Mouse (Mus musculus): ENCODE data around the gene Fastkd3. TPM values are rescaled to one million over a fixed set of nuclear protein-coding genes. Genes with fewer than 3 reads are reported as not detected.
"Not testable (repeated sequence)": the region's sequence is repeated elsewhere in the genome, so short reads cannot be mapped to it uniquely, and the experiment has no call there.

Gene Fastkd3
- 10 to 100 TPM; 14.8 to 15.8 TPM for total RNA-seq (2021)
- long read RNA-seq, experiment 1, partial matches to known transcripts = 1 of 12 reads
- long read RNA-seq, experiment 1, other reads (novel, unspliced or antisense) = 6 of 12 reads
- long read RNA-seq, experiment 2, partial matches to known transcripts = 3 of 22 reads
- long read RNA-seq, experiment 2, other reads (novel, unspliced or antisense) = 14 of 22 reads

DNA sequence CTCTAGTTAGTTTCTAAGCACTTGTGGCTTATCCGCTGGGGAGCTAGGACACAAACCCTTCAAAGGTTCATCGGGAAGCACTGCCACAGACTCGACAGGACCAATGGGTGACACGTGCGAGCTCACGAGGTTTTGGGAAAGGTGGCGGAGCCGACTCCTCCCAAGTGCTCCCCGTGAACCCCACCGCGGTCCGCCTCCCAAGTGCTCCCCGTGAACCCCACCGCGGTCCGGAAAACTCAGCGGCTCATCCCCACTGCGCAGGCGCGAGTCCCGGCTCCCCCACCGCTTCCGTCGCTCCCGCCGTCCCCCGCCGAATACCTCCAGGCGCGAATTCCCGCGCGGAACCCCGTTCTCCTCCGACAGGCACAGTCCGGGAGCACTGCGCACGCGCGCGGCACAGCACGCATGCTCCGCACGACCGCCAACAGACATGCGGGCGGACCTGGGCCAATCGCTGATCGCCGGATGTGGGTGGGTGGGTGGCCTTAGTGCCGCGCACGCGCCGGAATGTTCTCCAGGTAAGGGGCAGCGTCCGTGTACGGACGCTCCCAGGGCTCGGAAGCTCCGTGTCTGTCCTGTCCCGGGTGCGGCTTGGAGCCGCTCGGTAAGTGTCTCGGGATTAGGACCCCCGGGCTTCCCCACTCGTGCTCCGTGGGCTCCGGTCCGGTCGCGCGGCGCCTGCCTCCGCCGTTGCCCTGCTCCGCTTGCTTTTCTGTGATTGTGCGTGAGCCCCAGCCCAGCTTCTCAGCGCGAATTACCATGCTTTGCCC, at the start of gene Fastkd3, which contains the start of gene Mtrr:
Gene Fastkd3, plus strand, starts transcription at position 488 of the 770 bp plus-strand sequence.
Gene Mtrr, minus strand, starts transcription at position 403 of the 770 bp plus-strand sequence.
- DNase-seq (ENCODE audit: low spot score in 2 of 2) = peak; percentile 98 to 99

DNA sequence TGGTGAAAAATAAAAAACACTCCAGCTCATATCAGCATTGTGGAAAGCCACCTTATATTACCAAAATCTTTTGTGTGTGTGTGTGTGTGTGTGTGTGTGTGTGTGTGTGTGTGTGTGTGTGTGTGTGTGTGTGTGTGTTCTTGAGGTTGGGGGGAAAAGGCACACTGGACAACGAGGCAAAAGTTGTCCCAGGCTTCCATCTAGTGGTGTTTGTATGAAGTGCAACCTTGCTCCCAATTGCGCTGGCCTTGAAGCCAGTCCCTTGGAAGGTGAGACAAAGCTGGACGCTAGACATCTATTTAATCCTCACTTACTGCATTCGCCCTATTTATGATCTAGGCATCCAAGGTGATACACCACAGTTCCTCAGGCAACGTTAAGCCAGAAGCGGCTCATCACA, 28.6 kb upstream of the Fastkd3 start:
- DNase-seq (ENCODE audit: low spot score in 2 of 2) = not testable (repeated sequence)

DNA sequence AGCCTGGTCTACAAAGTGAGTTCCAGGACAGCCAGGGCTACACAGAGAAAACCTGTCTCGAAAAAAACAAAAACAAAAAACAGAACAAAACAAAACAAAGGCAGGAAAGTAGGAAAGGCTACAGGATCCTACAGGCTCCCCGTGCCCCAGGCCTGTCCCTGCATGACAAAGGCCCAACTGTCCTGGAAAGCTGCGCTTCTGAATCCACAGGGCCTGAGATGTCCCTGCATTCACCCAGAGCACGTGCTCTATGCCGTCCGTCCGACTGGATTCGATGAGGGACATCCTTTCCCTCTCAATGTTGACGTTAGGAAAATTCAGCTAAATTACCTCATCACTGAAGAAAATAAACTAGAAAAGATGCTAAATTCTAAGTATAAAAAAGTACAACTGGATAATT, 13.9 kb upstream of the Fastkd3 start:
- DNase-seq (ENCODE audit: low spot score in 2 of 2) = no peak

DNA sequence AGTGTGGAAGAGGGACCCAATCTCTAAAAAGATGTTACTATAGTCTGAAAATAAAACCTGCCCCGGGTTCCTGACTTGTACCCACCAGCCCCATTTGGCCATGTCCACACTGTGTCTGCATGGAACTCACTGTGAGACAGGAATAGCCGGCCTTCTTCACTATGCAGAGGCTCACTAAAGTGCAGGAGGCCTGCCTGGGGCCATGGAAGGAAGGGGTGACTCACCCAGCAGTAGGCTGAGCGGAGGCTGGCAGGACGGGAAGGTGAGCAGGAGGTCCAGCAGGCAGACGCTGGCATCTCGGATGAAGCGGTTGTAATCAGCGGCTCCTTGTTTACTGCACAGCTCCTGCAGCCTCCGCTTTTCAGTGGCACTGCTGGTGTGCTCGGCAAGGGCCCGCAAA, 13.5 kb upstream of the Fastkd3 start:
- no peak for DNase-seq (ENCODE audit: low spot score in 2 of 2)

DNA sequence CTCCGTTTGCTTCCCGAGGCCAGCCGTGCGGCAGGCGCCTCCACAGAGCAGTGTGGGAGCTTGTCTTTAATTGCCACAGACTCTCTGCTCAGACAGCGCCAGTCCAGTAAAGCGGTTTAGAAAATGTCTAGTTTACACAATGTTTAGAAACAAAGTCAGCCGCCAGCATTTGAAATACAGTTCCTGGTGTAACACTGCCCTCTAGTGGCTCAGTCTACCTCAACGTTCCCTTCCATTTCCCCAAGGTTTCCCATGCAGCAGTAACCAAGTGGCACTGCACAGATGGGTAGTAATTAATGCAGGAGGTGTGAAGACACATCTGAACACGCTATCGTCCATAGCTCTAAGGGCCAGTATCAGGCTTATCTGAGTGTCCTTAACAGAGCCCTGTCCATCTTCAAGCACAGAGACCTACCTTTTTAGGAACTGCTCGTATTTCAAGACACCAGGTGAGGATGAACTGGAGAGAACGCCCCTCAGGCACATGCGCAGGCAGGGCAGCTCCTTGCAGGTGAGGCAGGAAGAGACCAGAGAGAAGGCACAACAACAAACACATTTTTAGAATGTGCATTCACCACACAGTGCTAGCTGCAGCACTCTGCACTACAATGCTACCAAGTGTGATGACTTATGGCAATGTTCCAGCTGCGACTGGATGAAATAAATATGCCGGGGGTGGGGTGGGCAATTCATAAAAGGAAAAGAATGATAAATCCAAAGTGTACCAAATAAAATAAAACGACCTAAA, 12.3 kb upstream of the Fastkd3 start:
- peak; percentile 59 to 82 for DNase-seq (ENCODE audit: low spot score in 2 of 2)

DNA sequence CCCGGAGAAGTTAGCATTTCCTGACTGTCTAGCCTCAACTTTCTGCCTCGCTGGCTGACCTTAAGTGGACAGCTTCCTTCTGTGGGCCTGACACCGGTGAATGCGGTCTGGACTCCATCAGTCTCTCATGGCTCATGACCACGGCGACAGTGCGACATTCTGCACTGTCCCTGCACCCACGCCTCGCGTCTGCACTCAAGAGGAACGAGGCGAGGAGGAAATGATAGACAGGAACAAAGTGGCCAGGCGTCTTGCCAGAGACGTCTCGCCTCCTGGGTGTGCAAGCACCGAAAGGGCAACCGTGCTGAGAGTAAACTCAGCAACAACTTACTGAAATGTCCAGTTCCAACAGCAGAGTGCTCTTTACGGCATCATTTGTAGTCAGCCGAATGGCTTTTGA, 9.8 kb upstream of the Fastkd3 start:
- DNase-seq (ENCODE audit: low spot score in 2 of 2) = no peak

DNA sequence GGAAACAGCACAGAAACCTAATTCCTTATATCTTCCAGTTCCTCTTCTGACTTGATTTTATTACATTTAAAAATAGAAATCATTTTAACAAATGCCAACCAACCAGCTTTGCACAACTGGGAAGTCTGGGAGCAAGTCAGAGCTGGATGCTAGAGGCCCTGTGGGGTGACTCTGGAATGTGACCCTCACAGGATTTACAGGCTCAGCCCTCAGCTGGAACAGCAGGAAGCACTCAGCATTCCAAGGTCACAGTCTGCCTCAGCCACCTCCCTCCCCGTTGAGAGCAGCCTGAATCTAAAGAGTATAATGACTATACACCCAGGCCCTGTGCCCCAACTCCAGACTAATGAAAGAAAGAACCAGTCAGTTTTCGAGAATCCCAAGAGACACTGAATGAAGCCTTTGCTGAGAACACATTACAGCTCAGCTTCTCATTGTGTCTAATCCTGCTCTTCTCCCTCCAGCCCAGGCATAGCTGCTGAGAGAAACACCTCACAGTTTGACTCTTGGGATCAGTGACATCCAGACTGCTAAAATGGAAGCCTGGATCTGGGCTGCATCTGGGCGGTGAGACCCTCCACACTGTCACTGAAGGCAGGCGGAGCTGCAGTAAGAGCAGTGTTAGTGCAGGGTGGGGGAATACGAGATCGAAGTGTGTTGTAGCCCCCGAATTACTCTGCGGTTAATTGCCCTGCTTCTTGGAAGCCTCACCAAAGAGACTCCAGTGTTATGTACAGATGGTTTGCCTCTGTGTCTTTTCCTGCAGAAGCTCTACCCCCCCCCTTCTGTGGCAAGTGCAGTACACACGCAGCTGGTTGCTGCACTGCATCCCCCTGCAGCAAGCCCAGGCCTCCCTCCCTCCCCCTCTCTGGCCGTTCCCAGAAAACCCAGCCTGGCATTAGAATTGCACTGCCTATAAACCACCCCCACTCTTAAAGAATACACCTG, 8.8 kb upstream of the Fastkd3 start:
- DNase-seq (ENCODE audit: low spot score in 2 of 2) = no peak

DNA sequence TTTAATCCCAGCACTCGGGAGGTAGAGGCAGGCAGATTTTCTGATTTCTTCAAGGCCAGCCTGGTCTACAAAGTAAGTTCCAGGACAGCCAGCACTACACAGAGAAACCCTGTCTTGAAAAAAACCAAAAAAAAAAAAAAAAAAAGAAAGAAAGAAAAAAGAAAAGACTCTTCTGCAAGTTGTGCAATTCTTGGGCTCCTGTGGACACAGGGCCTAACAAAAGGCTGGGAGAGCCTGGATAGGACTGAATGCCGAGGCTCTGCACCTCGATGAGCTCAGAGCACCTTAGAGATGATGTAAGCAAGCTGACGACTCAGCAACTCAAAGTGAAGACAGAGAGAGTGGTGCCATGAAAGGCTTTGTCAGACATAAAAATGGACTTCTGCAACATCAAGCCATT, 7.6 kb upstream of the Fastkd3 start:
- no peak for DNase-seq (ENCODE audit: low spot score in 2 of 2)

DNA sequence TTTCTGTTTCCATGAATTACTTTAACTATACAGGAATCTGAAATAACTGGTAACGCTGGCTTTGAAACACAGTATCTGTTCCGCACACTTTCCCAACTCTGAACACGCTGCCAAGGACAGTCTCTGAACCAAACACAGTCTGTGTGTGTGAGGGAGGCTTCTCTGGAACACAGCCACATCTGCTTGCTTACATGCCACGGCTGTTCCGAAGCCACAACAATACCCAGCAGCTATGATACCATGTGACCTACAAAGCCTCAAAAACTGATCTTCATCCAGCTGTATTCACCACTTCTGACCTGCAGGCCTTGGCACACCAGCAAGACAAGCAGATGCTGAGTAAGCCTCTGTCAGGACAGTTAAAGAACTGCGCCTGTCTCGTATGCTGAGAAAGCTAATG, 4.1 kb upstream of the Fastkd3 start:
- DNase-seq (ENCODE audit: low spot score in 2 of 2) = peak; percentile 72 to 87

DNA sequence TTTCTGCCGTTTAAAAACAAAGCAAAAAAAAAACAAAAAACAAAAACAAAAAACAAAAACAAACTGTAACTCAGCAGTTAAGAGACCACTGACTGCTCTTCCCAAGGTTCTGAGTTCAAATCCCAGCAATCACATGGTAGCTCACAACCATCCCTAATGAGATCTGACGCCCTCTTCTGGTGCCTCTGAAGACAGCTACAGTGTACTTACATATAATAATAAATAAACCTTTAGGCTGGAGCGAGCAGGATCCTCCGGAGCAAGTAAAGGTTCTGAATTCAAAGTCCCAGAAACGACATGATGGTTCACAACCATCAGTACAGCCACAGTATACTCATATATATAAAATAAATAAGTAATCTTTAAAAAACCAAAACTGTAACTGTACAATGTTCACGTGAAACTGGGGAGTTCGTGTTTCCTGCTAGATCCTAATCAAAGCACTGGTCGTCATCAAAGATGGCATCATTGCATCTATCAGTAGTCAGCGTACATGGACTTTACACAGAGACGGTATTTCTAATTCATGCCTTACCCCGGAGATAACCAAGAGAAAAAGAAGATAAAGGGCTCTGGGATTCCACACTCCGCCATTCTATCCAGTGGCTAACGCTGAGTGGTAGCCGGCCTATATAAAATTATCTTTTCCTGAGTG, 821 bp upstream of the Fastkd3 start:
- DNase-seq (ENCODE audit: low spot score in 2 of 2) = no peak

DNA sequence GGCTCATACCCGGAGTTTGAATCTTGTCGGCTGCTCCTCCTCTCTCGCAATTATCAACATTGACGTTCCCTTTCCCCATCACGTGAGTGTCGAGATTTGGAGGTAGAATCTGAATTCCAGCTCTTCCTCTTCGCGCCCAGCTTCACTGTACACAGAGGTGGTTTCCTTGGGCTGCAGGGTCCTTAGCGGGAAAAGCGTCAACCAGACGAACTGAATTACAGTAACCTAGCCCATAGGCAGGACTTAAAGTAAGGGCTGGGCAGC, 415 bp downstream of the Fastkd3 start:
- no peak for DNase-seq (ENCODE audit: low spot score in 2 of 2)

DNA sequence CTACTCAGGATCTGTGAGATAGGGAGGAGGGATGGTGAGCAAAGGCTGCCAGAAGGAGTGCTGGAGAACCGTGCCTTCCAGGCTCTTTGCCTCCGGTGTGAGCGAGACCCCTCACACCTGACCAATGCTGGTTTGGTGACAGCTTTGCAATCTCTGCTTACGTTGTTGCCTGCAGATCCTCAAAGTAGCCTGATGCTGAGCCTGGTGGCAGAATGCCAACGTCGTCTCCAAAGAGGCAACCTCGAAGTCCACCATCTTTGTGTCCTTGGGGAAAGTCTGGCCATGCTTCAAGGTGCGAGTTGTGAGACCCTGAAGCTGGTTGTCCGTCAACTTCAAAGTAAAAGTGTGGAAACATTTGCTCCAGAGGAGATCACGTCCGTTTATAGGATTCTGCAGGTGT, 1.9 kb downstream of the Fastkd3 start:
- no peak for DNase-seq (ENCODE audit: low spot score in 2 of 2)

DNA sequence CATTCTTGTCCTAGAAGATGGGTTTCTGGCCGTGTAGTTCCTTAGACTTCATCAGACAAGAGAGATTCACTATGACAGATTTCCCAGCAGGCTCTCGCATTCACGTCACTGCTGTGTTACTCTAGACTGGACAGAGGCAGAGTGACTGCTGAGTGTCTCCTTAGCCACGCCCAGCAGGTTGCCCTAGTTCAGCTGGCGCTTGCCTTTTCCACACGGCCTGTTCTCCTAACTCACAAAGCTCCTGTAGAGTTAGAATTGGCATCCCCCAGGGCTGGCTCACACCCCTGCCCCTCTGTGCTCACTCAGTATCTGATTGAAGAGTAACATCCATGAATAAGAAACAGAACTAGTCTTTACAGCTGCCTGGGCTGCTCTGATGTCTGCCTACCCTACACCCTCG, 3.4 kb downstream of the Fastkd3 start:
- DNase-seq (ENCODE audit: low spot score in 2 of 2) = no peak

DNA sequence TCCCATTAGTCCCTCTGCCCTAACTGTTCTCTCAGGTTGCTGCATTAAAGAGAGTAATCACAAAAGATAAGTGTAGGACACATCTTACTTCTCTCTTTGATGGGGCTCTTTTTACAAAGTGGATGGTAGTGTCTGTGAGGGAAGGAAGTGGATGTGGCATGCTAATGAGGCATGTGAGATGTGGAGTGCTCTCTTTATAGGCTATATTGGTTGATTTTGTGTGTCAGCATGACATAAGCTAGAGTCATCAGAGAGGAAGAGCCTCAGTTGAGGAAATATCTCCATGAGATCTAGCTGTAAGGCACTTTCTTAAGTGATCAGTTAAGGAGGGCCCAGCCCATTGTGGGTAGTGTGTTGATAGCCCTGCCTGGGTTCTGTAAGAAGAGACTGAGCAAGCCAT, 6.3 kb downstream of the Fastkd3 start:
- no peak for DNase-seq (ENCODE audit: low spot score in 2 of 2)

DNA sequence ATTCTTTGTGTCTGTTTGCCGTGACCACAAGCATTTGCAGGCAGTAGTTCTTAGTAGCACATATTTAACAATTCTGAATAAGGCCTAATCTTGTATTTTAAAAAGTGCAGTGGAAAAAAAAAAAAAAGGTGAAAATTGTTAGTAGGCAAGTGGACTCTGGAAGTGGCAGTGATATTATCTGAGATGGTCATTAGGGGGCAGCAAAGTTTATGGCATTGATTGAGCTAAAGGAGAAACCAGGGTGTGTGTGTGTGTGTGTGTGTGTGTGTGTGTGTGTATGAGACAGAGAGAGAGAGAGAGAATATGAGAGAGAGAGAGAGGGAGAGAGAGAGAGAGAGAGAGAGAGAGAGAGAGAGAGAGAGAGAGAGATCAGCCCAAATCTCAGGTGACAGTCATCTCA, 11.8 kb downstream of the Fastkd3 start:
- DNase-seq (ENCODE audit: low spot score in 2 of 2) = no peak

DNA sequence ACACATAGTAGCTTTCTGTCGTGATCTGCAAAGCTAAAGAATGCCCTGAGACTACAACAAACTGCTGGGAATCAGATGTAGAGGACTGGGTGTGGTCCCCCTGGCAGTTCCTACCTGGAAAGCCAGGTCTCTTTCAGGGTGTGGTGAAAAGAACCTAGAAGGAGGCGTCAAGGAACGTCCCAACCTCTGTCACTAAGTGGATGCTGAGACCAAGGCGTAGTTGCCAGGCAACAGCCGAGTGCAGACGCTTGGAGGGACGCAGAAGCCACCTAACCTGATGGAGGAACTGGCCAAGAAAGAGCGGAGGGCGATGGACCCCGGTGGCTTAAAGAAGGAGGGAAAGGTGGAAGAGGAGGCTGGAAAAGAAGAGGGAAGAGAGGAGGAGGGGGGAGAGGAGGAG, 15.2 kb downstream of the Fastkd3 start, which contains the start of gene 1700001L19Rik:
Gene 1700001L19Rik, plus strand, starts transcription at position 223 of the 400 bp plus-strand sequence.
- no peak for DNase-seq (ENCODE audit: low spot score in 2 of 2)

DNA sequence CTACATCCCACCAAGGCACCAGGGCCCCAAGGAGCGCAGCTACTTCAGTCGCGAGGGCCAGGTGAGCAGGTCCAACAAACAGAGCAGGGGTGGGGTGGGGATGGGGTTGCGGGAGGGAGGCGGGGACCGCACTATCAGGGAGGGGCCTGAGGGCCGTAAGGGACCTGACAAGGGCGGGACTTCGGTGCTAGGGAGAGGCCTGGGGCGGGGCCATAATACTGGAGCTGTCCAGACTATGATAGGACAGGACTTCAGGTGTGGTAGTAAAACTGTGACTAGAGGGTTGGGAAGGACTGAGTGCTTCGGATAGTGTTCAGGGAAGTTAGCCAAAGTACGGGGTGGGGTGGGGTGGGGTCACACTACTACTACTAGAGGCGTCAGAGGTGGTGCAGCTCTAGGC, 15.6 kb downstream of the Fastkd3 start:
- no peak for DNase-seq (ENCODE audit: low spot score in 2 of 2)

DNA sequence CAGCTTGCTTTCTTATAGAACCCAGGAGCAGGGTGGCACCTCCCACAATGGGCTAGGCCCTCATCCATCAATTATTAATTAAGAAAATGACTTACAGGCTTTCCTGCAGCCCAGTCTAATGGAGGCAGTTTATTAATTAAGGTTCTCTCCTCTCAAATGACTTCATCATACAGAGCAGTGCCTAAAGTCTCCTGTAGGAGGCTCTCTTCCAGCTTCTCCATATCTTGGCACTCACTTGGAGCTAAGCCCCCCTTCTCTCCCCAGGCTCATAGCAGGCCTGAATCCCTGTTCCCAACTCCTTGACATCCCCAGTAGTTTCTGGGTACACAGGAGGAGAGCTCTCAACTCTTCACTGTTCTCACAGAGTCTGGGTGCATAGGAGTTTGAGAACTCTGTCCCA, 16.9 kb downstream of the Fastkd3 start:
- DNase-seq (ENCODE audit: low spot score in 2 of 2) = no peak

DNA sequence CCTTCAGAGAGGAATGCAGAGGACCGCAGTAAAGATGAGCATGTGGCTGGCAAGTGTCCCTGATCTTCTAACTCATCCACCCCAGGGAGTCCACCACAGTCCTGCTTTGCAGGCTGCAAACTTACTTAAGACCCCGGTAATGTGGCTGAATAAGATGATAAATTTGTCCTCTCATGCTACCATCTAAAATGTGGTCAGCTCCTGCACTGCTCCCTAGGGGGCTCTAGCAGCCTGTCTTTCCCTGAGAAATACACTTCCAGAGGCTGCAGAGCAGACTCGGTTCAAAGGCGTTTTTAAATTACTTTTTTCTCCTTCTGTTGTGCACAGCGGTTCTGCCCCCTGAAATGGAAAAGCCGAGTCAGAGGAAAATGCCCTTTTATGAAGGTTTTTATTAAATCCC, 19.1 kb downstream of the Fastkd3 start:
- peak in 1 of 2 experiments; percentile 71 for DNase-seq (ENCODE audit: low spot score in 2 of 2)

DNA sequence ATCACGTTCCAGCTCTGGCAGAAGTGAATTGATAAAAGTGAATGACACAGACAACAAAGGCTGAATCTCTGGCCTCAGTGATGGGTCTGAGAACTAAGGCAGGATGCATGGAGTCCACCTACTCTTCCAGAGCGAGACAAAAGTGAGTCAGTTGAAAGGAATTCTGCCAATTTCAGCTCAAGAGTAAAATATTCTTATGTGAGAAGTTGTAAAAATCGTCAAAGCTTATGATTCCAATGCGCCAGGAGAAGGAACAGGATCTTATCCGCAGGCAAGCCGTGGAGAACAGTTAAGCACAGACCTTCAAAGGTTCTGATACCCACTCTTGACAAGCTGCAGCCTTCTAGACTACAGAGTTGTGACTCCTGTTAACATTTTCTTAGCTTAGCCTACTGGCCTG, 21.1 kb downstream of the Fastkd3 start:
- no peak for DNase-seq (ENCODE audit: low spot score in 2 of 2)

DNA sequence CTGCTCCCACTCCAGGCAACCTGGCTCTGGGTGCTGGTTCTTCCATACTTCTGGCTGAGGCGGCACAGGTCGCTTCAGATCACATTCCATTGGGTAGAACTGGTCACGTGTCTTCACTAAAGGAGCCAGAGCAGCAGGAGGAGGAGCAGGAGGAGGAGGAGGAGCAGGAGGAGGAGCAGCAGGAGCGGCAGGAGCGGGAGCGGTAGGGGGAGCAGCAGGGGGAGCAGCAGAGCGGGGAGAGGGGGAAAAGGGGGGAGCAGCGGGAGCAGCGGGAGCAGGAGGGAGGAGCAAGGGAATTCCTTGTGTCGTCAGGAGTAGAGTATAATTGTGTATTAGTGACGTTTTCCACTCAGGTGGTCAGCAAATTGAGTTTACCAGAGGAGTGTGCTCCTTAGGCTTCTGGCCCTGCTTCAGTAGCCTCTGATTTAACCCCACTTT, 23.7 kb downstream of the Fastkd3 start:
- no peak for DNase-seq (ENCODE audit: low spot score in 2 of 2)

Data from layer of hippocampus, postnatal 14 days (tissue).